Mouse (Mus musculus) erythroblast, adult 5-6 weeks (primary cell): ENCODE data around the gene P2rx4. TPM values are rescaled to one million over a fixed set of nuclear protein-coding genes. Genes with fewer than 3 reads are reported as not detected.

Source experiments
- ATAC-seq: replicated peaks from 2 replicates; pipeline ENCODE4 v1.8.0; 2016; ENCODE audit warnings: moderate number of reproducible peaks, mild to moderate bottlenecking, moderate TSS enrichment, inconsistent platforms; ENCODE audit not compliant: poor library complexity, low FRiP score, severe bottlenecking
- total RNA-seq, 2 experiments: library from RNA; stranded (forward) in 1 of 2; stranded (reverse) in 1 of 2; fragments of 150-400 nt in 1 of 2; fragments of 200-764, 138-1000 nt in 1 of 2; gene quantifications; 2 replicates each; pipeline versions ENCODE4 v1.2.3 to v1.2.4; 2015 to 2017; ENCODE audit warnings: low replicate concordance in 2 of 2

Gene P2rx4
- total RNA-seq, 2 experiments from 2014 or later, result 8.6 to 20.8 TPM

GRCm38 (mm10) chr5:122747950-122748349 is 40.6 kb downstream of the P2rx4 start:
- ATAC-seq, result no peak

- no peak for ATAC-seq
Measured at GRCm38 (mm10) chr5:122754477-122754876, 47.1 kb downstream of the P2rx4 start.

GRCm38 (mm10) chr5:122755620-122756019 is 48.3 kb downstream of the P2rx4 start:
- no peak for ATAC-seq

- no peak for ATAC-seq
Measured at GRCm38 (mm10) chr5:122756144-122756543, 48.8 kb downstream of the P2rx4 start.

GRCm38 (mm10) chr5:122756680-122757079 is 49.3 kb downstream of the P2rx4 start:
- ATAC-seq, result no peak

GRCm38 (mm10) chr5:122763271-122764031 is 56.1 kb downstream of the P2rx4 start:
- no peak for ATAC-seq

- ATAC-seq, result no peak
Measured at GRCm38 (mm10) chr5:122764032-122764464, 56.7 kb downstream of the P2rx4 start.

GRCm38 (mm10) chr5:122767283-122767682 is 59.9 kb downstream of the P2rx4 start:
- ATAC-seq, result no peak

GRCm38 (mm10) chr5:122769101-122769568 is 61.8 kb downstream of the P2rx4 start:
- peak; percentile 61 for ATAC-seq

- ATAC-seq, result no peak
Measured at GRCm38 (mm10) chr5:122770304-122770703, 63.0 kb downstream of the P2rx4 start.

- no peak for ATAC-seq
Measured at GRCm38 (mm10) chr5:122770806-122771261, 63.5 kb downstream of the P2rx4 start.

- ATAC-seq, result no peak
Measured at GRCm38 (mm10) chr5:122771428-122771827, 64.1 kb downstream of the P2rx4 start.

GRCm38 (mm10) chr5:122773756-122774155 is 66.4 kb downstream of the P2rx4 start:
- ATAC-seq, result no peak

GRCm38 (mm10) chr5:122774743-122775611 is 67.6 kb downstream of the P2rx4 start:
- peak; percentile 91 for ATAC-seq

GRCm38 (mm10) chr5:122775646-122776286 is 68.4 kb downstream of the P2rx4 start:
- no peak for ATAC-seq

- ATAC-seq, result no peak
Measured at GRCm38 (mm10) chr5:122777322-122777721, 70.0 kb downstream of the P2rx4 start.

- peak; percentile 25 for ATAC-seq
Measured at GRCm38 (mm10) chr5:122778231-122779226, 71.2 kb downstream of the P2rx4 start.
